Mouse (Mus musculus): ENCODE data around the gene Lias. TPM values are rescaled to one million over a fixed set of nuclear protein-coding genes. Genes with fewer than 3 reads are reported as not detected.

The Lias gene
- total RNA-seq, 1 experiment from 2014 or later = 34.7 TPM

GRCm38 (mm10) chr5:65422803-65423202, 31.5 kb downstream of the Lias start:
- ATAC-seq (replicated peaks; ENCODE audit: low read depth, poor library complexity, severe bottlenecking) = no peak

GRCm38 (mm10) chr5:65424215-65424614, 32.9 kb downstream of the Lias start:
- no peak for ATAC-seq (replicated peaks; ENCODE audit: low read depth, poor library complexity, severe bottlenecking)

GRCm38 (mm10) chr5:65425251-65425650, 34.0 kb downstream of the Lias start:
- no peak for ATAC-seq (replicated peaks; ENCODE audit: low read depth, poor library complexity, severe bottlenecking)

- 0 out of 2 replicates have a peak, but pooled peaks have one; percentile 25 for ATAC-seq (replicated peaks; ENCODE audit: low read depth, poor library complexity, severe bottlenecking)
Measured at GRCm38 (mm10) chr5:65428321-65428720, 37.0 kb downstream of the Lias start.

GRCm38 (mm10) chr5:65429441-65429840, 38.1 kb downstream of the Lias start:
- no peak for ATAC-seq (replicated peaks; ENCODE audit: low read depth, poor library complexity, severe bottlenecking)

GRCm38 (mm10) chr5:65434471-65435362, 43.4 kb downstream of the Lias start:
- peak; percentile 20; the same call in 1 of the 2 replicates for ATAC-seq (replicated peaks; ENCODE audit: low read depth, poor library complexity, severe bottlenecking)

- peak; percentile 0; the same call in 1 of the 2 replicates for ATAC-seq (replicated peaks; ENCODE audit: low read depth, poor library complexity, severe bottlenecking)
Measured at GRCm38 (mm10) chr5:65435363-65435805, 44.1 kb downstream of the Lias start.

- peak; percentile 95 for ATAC-seq (replicated peaks; ENCODE audit: low read depth, poor library complexity, severe bottlenecking)
Measured at GRCm38 (mm10) chr5:65435806-65436561, 44.7 kb downstream of the Lias start, which contains the start of gene Ugdh. Gene Ugdh, minus strand, starts transcription at chr5:65435949.

GRCm38 (mm10) chr5:65438041-65438440, 46.7 kb downstream of the Lias start:
- no peak for ATAC-seq (replicated peaks; ENCODE audit: low read depth, poor library complexity, severe bottlenecking)

GRCm38 (mm10) chr5:65444981-65445380, 53.7 kb downstream of the Lias start:
- 0 out of 2 replicates have a peak, but pooled peaks have one; percentile 18 for ATAC-seq (replicated peaks; ENCODE audit: low read depth, poor library complexity, severe bottlenecking)

- ATAC-seq (replicated peaks; ENCODE audit: low read depth, poor library complexity, severe bottlenecking) = no peak
Measured at GRCm38 (mm10) chr5:65446756-65447155, 55.5 kb downstream of the Lias start.

- no peak for ATAC-seq (replicated peaks; ENCODE audit: low read depth, poor library complexity, severe bottlenecking)
Measured at GRCm38 (mm10) chr5:65447826-65448225, 56.5 kb downstream of the Lias start.

GRCm38 (mm10) chr5:65448941-65449340, 57.6 kb downstream of the Lias start:
- no peak for ATAC-seq (replicated peaks; ENCODE audit: low read depth, poor library complexity, severe bottlenecking)

- no peak for ATAC-seq (replicated peaks; ENCODE audit: low read depth, poor library complexity, severe bottlenecking)
Measured at GRCm38 (mm10) chr5:65454771-65455170, 63.5 kb downstream of the Lias start.

GRCm38 (mm10) chr5:65457086-65457827, 66.0 kb downstream of the Lias start:
- ATAC-seq (replicated peaks; ENCODE audit: low read depth, poor library complexity, severe bottlenecking) = no peak

GRCm38 (mm10) chr5:65457846-65458245, 66.5 kb downstream of the Lias start:
- ATAC-seq (replicated peaks; ENCODE audit: low read depth, poor library complexity, severe bottlenecking) = no peak

GRCm38 (mm10) chr5:65459454-65459853, 68.2 kb downstream of the Lias start:
- no peak for ATAC-seq (replicated peaks; ENCODE audit: low read depth, poor library complexity, severe bottlenecking)

Measured in common myeloid progenitor, adult 5-6 weeks (primary cell).